Mouse (Mus musculus): ENCODE measurements around the gene Zfp961. TPM values are rescaled to one million over a fixed set of nuclear protein-coding genes. Genes with fewer than 3 reads are reported as not detected.
"Not testable (repeated sequence)": the region's sequence is repeated elsewhere in the genome, so short reads cannot be mapped to it uniquely, and the experiment has no call there.

The Zfp961 gene
- polyA plus RNA-seq, 1 experiment from 2014 or later, result 12.5 TPM

- not testable (repeated sequence) for H3K9ac ChIP-seq (ENCODE audit: low read length); H3K9me3 ChIP-seq (replicated peaks; ENCODE audit: control insufficient read depth, low read length); H3K4me3 ChIP-seq (ENCODE audit: low read length); H3K4me2 ChIP-seq (ENCODE audit: low read depth, low read length); H3K27ac ChIP-seq (ENCODE audit: low read length); H3K27me3 ChIP-seq (ENCODE audit: control insufficient read depth, insufficient read depth, low read length); H3K4me1 ChIP-seq (ENCODE audit: control insufficient read depth, insufficient read depth, low read length); ATAC-seq (replicated peaks; ENCODE audit: extremely low read depth, insufficient read depth, low FRiP score); H3K36me3 ChIP-seq (ENCODE audit: control insufficient read depth, insufficient read depth)
- WGBS, result 63% methylated on average over 1 of the region's 1 CpGs
These were observed 68.2 kb downstream of the Zfp961 start for GRCm38 (mm10) chr8:72019022-72019421.

GRCm38 (mm10) chr8:72019816-72020215 is 69.0 kb downstream of the Zfp961 start:
- 45% methylated on average over 2 of the region's 2 CpGs for WGBS
- ATAC-seq (replicated peaks; ENCODE audit: extremely low read depth, insufficient read depth, low FRiP score), result no peak
- no peaks in the 10 kb centered on the region for H3K36me3 ChIP-seq (ENCODE audit: control insufficient read depth, insufficient read depth)
- H3K27me3 ChIP-seq (ENCODE audit: control insufficient read depth, insufficient read depth, low read length), result no peaks in the 10 kb centered on the region
- H3K9ac ChIP-seq (ENCODE audit: low read length), result no peak overlapping the region
- no peaks in the 10 kb centered on the region for H3K4me1 ChIP-seq (ENCODE audit: control insufficient read depth, insufficient read depth, low read length)
- H3K4me3 ChIP-seq (ENCODE audit: low read length), result no peak overlapping the region
- no peaks in the 10 kb centered on the region for H3K9me3 ChIP-seq (replicated peaks; ENCODE audit: control insufficient read depth, low read length)
- H3K27ac ChIP-seq (ENCODE audit: low read length), result no peak overlapping the region
- no peak overlapping the region for H3K4me2 ChIP-seq (ENCODE audit: low read depth, low read length)

- not testable (repeated sequence) for H3K9me3 ChIP-seq (replicated peaks; ENCODE audit: control insufficient read depth, low read length); H3K36me3 ChIP-seq (ENCODE audit: control insufficient read depth, insufficient read depth)
- WGBS, result 5% methylated on average over 4 of the region's 9 CpGs
These were observed 74.0 kb downstream of the Zfp961 start for GRCm38 (mm10) chr8:72024886-72025285.

GRCm38 (mm10) chr8:72032926-72033325 is 82.1 kb downstream of the Zfp961 start:
- 35% methylated on average over 4 of the region's 4 CpGs for WGBS

More at GRCm38 (mm10) chr8:72024886-72025285, 74.0 kb downstream of the Zfp961 start:
- H3K4me3 ChIP-seq (ENCODE audit: low read length); H3K4me1 ChIP-seq (ENCODE audit: control insufficient read depth, insufficient read depth, low read length); H3K9ac ChIP-seq (ENCODE audit: low read length); H3K27me3 ChIP-seq (ENCODE audit: control insufficient read depth, insufficient read depth, low read length); H3K4me2 ChIP-seq (ENCODE audit: low read depth, low read length); ATAC-seq (replicated peaks; ENCODE audit: extremely low read depth, insufficient read depth, low FRiP score); H3K27ac ChIP-seq (ENCODE audit: low read length): not testable (repeated sequence)

GRCm38 (mm10) chr8:72040918-72041317 is 90.1 kb downstream of the Zfp961 start, which contains the start of gene Olfr372:
TSS of gene Olfr372 (plus strand) at chr8:72041218.
- not testable (repeated sequence) for H3K4me1 ChIP-seq (ENCODE audit: control insufficient read depth, insufficient read depth, low read length); H3K9me3 ChIP-seq (replicated peaks; ENCODE audit: control insufficient read depth, low read length); H3K36me3 ChIP-seq (ENCODE audit: control insufficient read depth, insufficient read depth); H3K9ac ChIP-seq (ENCODE audit: low read length); H3K4me3 ChIP-seq (ENCODE audit: low read length); H3K4me2 ChIP-seq (ENCODE audit: low read depth, low read length); H3K27me3 ChIP-seq (ENCODE audit: control insufficient read depth, insufficient read depth, low read length); H3K27ac ChIP-seq (ENCODE audit: low read length); ATAC-seq (replicated peaks; ENCODE audit: extremely low read depth, insufficient read depth, low FRiP score)
- 67% methylated on average over 4 of the region's 4 CpGs for WGBS

More at GRCm38 (mm10) chr8:72032926-72033325, 82.1 kb downstream of the Zfp961 start:
- H3K27me3 ChIP-seq (ENCODE audit: control insufficient read depth, insufficient read depth, low read length); H3K4me2 ChIP-seq (ENCODE audit: low read depth, low read length); H3K9ac ChIP-seq (ENCODE audit: low read length); H3K27ac ChIP-seq (ENCODE audit: low read length); H3K4me3 ChIP-seq (ENCODE audit: low read length); H3K9me3 ChIP-seq (replicated peaks; ENCODE audit: control insufficient read depth, low read length); H3K36me3 ChIP-seq (ENCODE audit: control insufficient read depth, insufficient read depth); H3K4me1 ChIP-seq (ENCODE audit: control insufficient read depth, insufficient read depth, low read length); ATAC-seq (replicated peaks; ENCODE audit: extremely low read depth, insufficient read depth, low FRiP score): not testable (repeated sequence)

GRCm38 (mm10) chr8:72042493-72042892 is 91.7 kb downstream of the Zfp961 start:
- Histone ChIP-seq H3K9me3 (replicated peaks; ENCODE audit: control insufficient read depth, low read length) (no peaks in the 10 kb centered on the region), H3K36me3 (ENCODE audit: control insufficient read depth, insufficient read depth) (no peaks in the 10 kb centered on the region), H3K4me3 (ENCODE audit: low read length) (no peak overlapping the region), H3K4me2 (ENCODE audit: low read depth, low read length) (no peak overlapping the region), H3K9ac (ENCODE audit: low read length) (no peak overlapping the region), H3K27me3 (ENCODE audit: control insufficient read depth, insufficient read depth, low read length) (no peaks in the 10 kb centered on the region), H3K4me1 (ENCODE audit: control insufficient read depth, insufficient read depth, low read length) (no peaks in the 10 kb centered on the region), H3K27ac (ENCODE audit: low read length) (no peak overlapping the region)
- 78% methylated on average over 1 of the region's 1 CpGs for WGBS
- ATAC-seq (replicated peaks; ENCODE audit: extremely low read depth, insufficient read depth, low FRiP score), result no peak

Other genes starting within 250 kb of the Zfp961 start
- gene B3gnt3, start 249.2 kb upstream of the Zfp961 start, polyA plus RNA-seq (2015; fragmentation: Nextera tagmentation; extraction: Ambion mirVana), result 4.0 and 4.3 TPM in 2 replicates
- 7.6 and 20.4 TPM in 2 replicates for gene Fcho1, start 225.3 kb upstream of the Zfp961 start, polyA plus RNA-seq (2015; fragmentation: Nextera tagmentation; extraction: Ambion mirVana)
- gene Zfp709, start 69.0 kb upstream of the Zfp961 start, polyA plus RNA-seq (2015; fragmentation: Nextera tagmentation; extraction: Ambion mirVana), result 4.5 and 6.1 TPM in 2 replicates
- gene Zfp882, start 42.4 kb upstream of the Zfp961 start, polyA plus RNA-seq (2015; fragmentation: Nextera tagmentation; extraction: Ambion mirVana), result 2.8 and 2.9 TPM in 2 replicates
- 26.4 and 26.9 TPM in 2 replicates for gene Zfp617, start 42.4 kb upstream of the Zfp961 start, polyA plus RNA-seq (2015; fragmentation: Nextera tagmentation; extraction: Ambion mirVana)
- gene Cyp4f18, start 58.6 kb downstream of the Zfp961 start, polyA plus RNA-seq (2015; fragmentation: Nextera tagmentation; extraction: Ambion mirVana), result 0.74 and 1.8 TPM in 2 replicates
- gene Olfr372, start 90.2 kb downstream of the Zfp961 start, polyA plus RNA-seq (2015; fragmentation: Nextera tagmentation; extraction: Ambion mirVana), result not detected in 2 replicates
- not detected in 2 replicates for gene Olfr373, start 132.1 kb downstream of the Zfp961 start, polyA plus RNA-seq (2015; fragmentation: Nextera tagmentation; extraction: Ambion mirVana)
- 0.04 TPM in 1 of 2 replicates, not detected in the other for gene Olfr374, start 156.0 kb downstream of the Zfp961 start, polyA plus RNA-seq (2015; fragmentation: Nextera tagmentation; extraction: Ambion mirVana)
- gene Tpm4, start 183.9 kb downstream of the Zfp961 start, polyA plus RNA-seq (2015; fragmentation: Nextera tagmentation; extraction: Ambion mirVana), result 351 and 381 TPM in 2 replicates
- gene Rab8a, start 210.2 kb downstream of the Zfp961 start, polyA plus RNA-seq (2015; fragmentation: Nextera tagmentation; extraction: Ambion mirVana), result 77.4 and 101 TPM in 2 replicates
- 0.55 and 1.1 TPM in 2 replicates for gene Hsh2d, start 238.6 kb downstream of the Zfp961 start, polyA plus RNA-seq (2015; fragmentation: Nextera tagmentation; extraction: Ambion mirVana)

All from heart, embryonic 16.5 days (tissue).